37 mouse cellular contexts compared by ENCODE assay signal in the genomic region with DNA sequence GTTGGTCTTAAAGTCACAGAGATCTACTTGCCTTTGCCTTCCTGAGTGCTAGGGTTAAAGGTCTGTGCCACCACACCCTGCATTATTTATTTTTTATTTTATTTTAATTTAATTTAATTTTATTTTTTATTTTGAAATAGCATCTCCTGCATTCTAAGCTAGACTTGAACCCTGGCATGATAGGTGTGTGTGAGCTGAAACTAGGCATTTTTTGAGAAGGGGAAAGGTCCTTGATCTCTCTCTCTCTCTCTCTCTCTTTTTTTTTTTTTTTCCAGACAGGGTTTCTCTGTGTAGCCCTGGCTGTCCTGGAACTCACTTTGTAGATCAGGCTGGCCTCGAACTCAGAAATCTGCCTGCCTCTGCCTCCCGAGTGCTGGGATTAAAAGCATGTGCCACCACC. TPM values are rescaled to one million over a fixed set of nuclear protein-coding genes. Genes with fewer than 3 reads are reported as not detected.
"Had no signal": no experiment of that assay in that cellular context is flagged by ENCODE, and none has a peak within 500 bp of the region (broad histone marks: within the 10 kb centered on the region; RNA-seq: fewer than 3 reads in every experiment).

No protein-coding gene starts in this region.

RNA-seq across cellular contexts. Expression of a gene that starts 50.5 kb away (rescaled TPM):
- total RNA-seq: gastrocnemius, adult 2 months; gastrocnemius, postnatal 10 days; gastrocnemius, postnatal 25 days; gastrocnemius, postnatal 4 days; granulocyte monocyte progenitor cell, adult 5-6 weeks; heart, adult 18-20 months; heart, adult 8-10 months; heart, postnatal 10 days; heart, postnatal 25 days; heart, postnatal 4 days; layer of hippocampus, adult 18-20 months; layer of hippocampus, adult 8-10 months; layer of hippocampus, postnatal 14 days; layer of hippocampus, postnatal 36 days; left cerebral cortex, adult 18-20 months; left cerebral cortex, adult 8-10 months; left cerebral cortex, postnatal 10 days; left cerebral cortex, postnatal 25 days; left cerebral cortex, postnatal 4 days; liver, adult 2 months had no signal
- polyA plus RNA-seq: frontal cortex, adult 2 months; heart, embryonic 12.5 days; heart, embryonic 14.5 days; heart, embryonic 16.5 days; hindbrain, embryonic 10.5 days; hindbrain, embryonic 12.5 days; hindbrain, embryonic 14.5 days; hindbrain, embryonic 16.5 days; intestine, embryonic 14.5 days; intestine, embryonic 16.5 days; kidney, adult 2 months; kidney, embryonic 15.5 days; kidney, postnatal 0 days; large intestine, adult 2 months; limb, embryonic 11.5 days; limb, embryonic 13.5 days; limb, embryonic 15.5 days; liver, adult 2 months had no signal

RNA-seq across cellular contexts. Expression of a gene that starts 53.2 kb away (rescaled TPM):
- total RNA-seq: gastrocnemius, adult 2 months; gastrocnemius, postnatal 10 days; gastrocnemius, postnatal 25 days; gastrocnemius, postnatal 4 days; granulocyte monocyte progenitor cell, adult 5-6 weeks; heart, adult 18-20 months; heart, adult 8-10 months; heart, postnatal 10 days; heart, postnatal 25 days; heart, postnatal 4 days; layer of hippocampus, adult 18-20 months; layer of hippocampus, adult 8-10 months; layer of hippocampus, postnatal 14 days; layer of hippocampus, postnatal 36 days; left cerebral cortex, adult 18-20 months; left cerebral cortex, adult 8-10 months; left cerebral cortex, postnatal 10 days; left cerebral cortex, postnatal 25 days; left cerebral cortex, postnatal 4 days; liver, adult 2 months had no signal
- polyA plus RNA-seq: large intestine, adult 2 months; liver, adult 2 months had no signal
